Mouse (Mus musculus) MEL (cell line): ENCODE results near the gene Klf13. TPM values are rescaled to one million over a fixed set of nuclear protein-coding genes. Genes with fewer than 3 reads are reported as not detected.
A peak's percentile ranks its signal among the peaks of the same experiment; 100 is the strongest.

Experiments used
- DNase-seq: peaks from one replicate; pipeline ENCODE4 v3.0.0; 2011; ENCODE audit warnings: low read depth, low spot score
- H3K27ac ChIP-seq: 2 replicates; pipeline ENCODE4 v1.5.1; 2012; ENCODE audit warnings: low read depth, mild to moderate bottlenecking, control low read depth, low read length, moderate library complexity; ENCODE audit not compliant: control insufficient read depth
- H3K27me3 ChIP-seq, 2 experiments: fragments of 150-350 bp in 1 of 2; sonication (generic) in 1 of 2; 2 replicates each; pipeline ENCODE4 v1.6.1; 2012; ENCODE audit warnings: low read length in 2 of 2, mild to moderate bottlenecking in 2 of 2, improper control_type of control experiment in 1 of 2, moderate library complexity in 1 of 2; ENCODE audit not compliant: insufficient read depth in 2 of 2, control insufficient read depth in 1 of 2
- H3K36me3 ChIP-seq, 2 experiments: 2 replicates each; pipeline ENCODE4 v1.6.1; 2012 to 2014; ENCODE audit warnings: low read length in 2 of 2, improper control_type of control experiment in 1 of 2, inconsistent platforms in 1 of 2, mild to moderate bottlenecking in 1 of 2; ENCODE audit not compliant: insufficient read depth in 2 of 2, control insufficient read depth in 1 of 2
- H3K4me1 ChIP-seq, 2 experiments: fragments of 150-350 bp in 1 of 2; sonication (generic) in 1 of 2; 2 replicates each; pipeline ENCODE4 v1.6.1; 2012; ENCODE audit warnings: low read length in 2 of 2, improper control_type of control experiment in 1 of 2, mild to moderate bottlenecking in 1 of 2; ENCODE audit not compliant: insufficient read depth in 2 of 2, control insufficient read depth in 1 of 2
- H3K4me3 ChIP-seq, 2 experiments: fragments of 150-350 bp in 1 of 2; sonication (generic) in 1 of 2; 2 replicates each; pipeline ENCODE4 v1.5.1; 2012; ENCODE audit warnings: low read depth in 2 of 2, low read length in 2 of 2, mild to moderate bottlenecking in 2 of 2, moderate library complexity in 2 of 2, control low read depth in 1 of 2, improper control_type of control experiment in 1 of 2; ENCODE audit not compliant: control insufficient read depth in 1 of 2, insufficient read depth in 1 of 2
- H3K79me2 ChIP-seq: 2 replicates; pipeline ENCODE4 v1.6.1; 2012; ENCODE audit warnings: mild to moderate bottlenecking, low read length, moderate library complexity; ENCODE audit not compliant: control insufficient read depth, poor library complexity, insufficient read depth
- H3K9ac ChIP-seq: 2 replicates; pipeline ENCODE4 v1.6.1; 2012; ENCODE audit warnings: low read depth, mild to moderate bottlenecking, control low read depth, low read length, moderate library complexity; ENCODE audit not compliant: control insufficient read depth, poor library complexity, severe bottlenecking
- H3K9me3 ChIP-seq: fragments of 150-350 bp; sonication (generic); replicated peaks from 2 replicates; pipeline ENCODE4 v1.6.1; 2012; ENCODE audit warnings: mild to moderate bottlenecking, low read length, improper control_type of control experiment, moderate library complexity; ENCODE audit not compliant: insufficient read depth
- CHD2 ChIP-seq: IDR thresholded peaks from 2 replicates; pipeline ENCODE4 v1.6.1; 2011; ENCODE audit warnings: low read length, improper control_type of control experiment
- CTCF ChIP-seq, 3 experiments: IDR thresholded peaks in 2 of 3; conservative IDR thresholded peaks in 1 of 3; 2 replicates each; pipeline ENCODE4 v1.5.1; 2011 to 2012; ENCODE audit warnings: low read length in 3 of 3, low read depth in 2 of 3, mild to moderate bottlenecking in 2 of 3, improper control_type of control experiment in 1 of 3, inconsistent platforms in 1 of 3, mixed read lengths in 1 of 3, moderate library complexity in 1 of 3; ENCODE audit not compliant: control insufficient read depth in 1 of 3, insufficient read depth in 1 of 3, poor library complexity in 1 of 3, severe bottlenecking in 1 of 3
- E2F4 ChIP-seq: IDR thresholded peaks from 2 replicates; pipeline ENCODE4 v1.6.1; 2011; ENCODE audit warnings: low read depth, low read length, improper control_type of control experiment, borderline replicate concordance
- EP300 ChIP-seq, 2 experiments: IDR thresholded peaks; 2 replicates each; pipeline ENCODE4 v1.6.1; 2011; ENCODE audit warnings: improper control_type of control experiment in 2 of 2, low read length in 2 of 2, low read depth in 1 of 2, mild to moderate bottlenecking in 1 of 2
- GABPA ChIP-seq: IDR thresholded peaks from 2 replicates; pipeline ENCODE4 v1.6.1; 2012; ENCODE audit warnings: low read depth, mild to moderate bottlenecking, inconsistent platforms, low read length, improper control_type of control experiment, moderate library complexity
- HCFC1 ChIP-seq: IDR thresholded peaks from 2 replicates; pipeline ENCODE4 v1.6.1; 2012; ENCODE audit warnings: low read depth, mild to moderate bottlenecking, inconsistent platforms, low read length, improper control_type of control experiment, moderate library complexity
- MAFK ChIP-seq: IDR thresholded peaks from 2 replicates; pipeline ENCODE4 v1.6.1; 2011; ENCODE audit warnings: low read depth, mild to moderate bottlenecking, low read length, improper control_type of control experiment, borderline replicate concordance
- MAZ ChIP-seq: IDR thresholded peaks from 2 replicates; pipeline ENCODE4 v1.6.1; 2012; ENCODE audit warnings: low read depth, mild to moderate bottlenecking, inconsistent platforms, low read length, improper control_type of control experiment
- MEF2A ChIP-seq: IDR thresholded peaks from 2 replicates; pipeline ENCODE4 v1.6.1; 2014; ENCODE audit warnings: low read depth, mild to moderate bottlenecking, inconsistent platforms, low read length, improper control_type of control experiment; ENCODE audit not compliant: poor library complexity, insufficient replicate concordance, severe bottlenecking; ENCODE audit errors: extremely low read depth
- MYB ChIP-seq: IDR thresholded peaks from 2 replicates; pipeline ENCODE4 v1.6.1; 2011; ENCODE audit warnings: mild to moderate bottlenecking, low read depth, low read length, improper control_type of control experiment
- NELFE ChIP-seq: IDR thresholded peaks from 2 replicates; pipeline ENCODE4 v1.6.1; 2011; ENCODE audit warnings: low read depth, low read length, improper control_type of control experiment
- NRF1 ChIP-seq: IDR thresholded peaks from 2 replicates; pipeline ENCODE4 v1.6.1; 2014; ENCODE audit warnings: low read depth, mild to moderate bottlenecking, inconsistent platforms, low read length, improper control_type of control experiment, moderate library complexity; ENCODE audit not compliant: poor library complexity, insufficient read depth, severe bottlenecking
- POLR2A ChIP-seq, 2 experiments: IDR thresholded peaks; 2 replicates each; pipeline ENCODE4 v1.6.1; 2011 to 2012; ENCODE audit warnings: low read length in 2 of 2, mild to moderate bottlenecking in 2 of 2, control low read depth in 1 of 2, improper control_type of control experiment in 1 of 2, low read depth in 1 of 2, moderate library complexity in 1 of 2; ENCODE audit not compliant: control insufficient read depth in 1 of 2, insufficient read depth in 1 of 2, poor library complexity in 1 of 2
- POLR2AphosphoS5 ChIP-seq: IDR thresholded peaks from 2 replicates; pipeline ENCODE4 v1.6.1; 2012; ENCODE audit warnings: low read depth, borderline replicate concordance, mild to moderate bottlenecking, inconsistent platforms, low read length, moderate library complexity, mixed read lengths
- SIN3A ChIP-seq: IDR thresholded peaks from 2 replicates; pipeline ENCODE4 v1.6.1; 2012; ENCODE audit warnings: low read length, improper control_type of control experiment, inconsistent platforms
- SMC3 ChIP-seq: IDR thresholded peaks from 2 replicates; pipeline ENCODE4 v1.6.1; 2011; ENCODE audit warnings: low read depth, low read length, improper control_type of control experiment
- TAL1 ChIP-seq: IDR thresholded peaks from 2 replicates; pipeline ENCODE4 v1.6.1; 2012; ENCODE audit warnings: mild to moderate bottlenecking, inconsistent platforms, low read length, moderate library complexity, mixed read lengths
- TBP ChIP-seq: IDR thresholded peaks from 2 replicates; pipeline ENCODE4 v1.8.0; 2011; ENCODE audit warnings: low read depth, low read length, improper control_type of control experiment
- UBTF ChIP-seq: IDR thresholded peaks from 2 replicates; pipeline ENCODE4 v1.6.1; 2012; ENCODE audit warnings: low read depth, mild to moderate bottlenecking, inconsistent platforms, low read length, improper control_type of control experiment, moderate library complexity, borderline replicate concordance; ENCODE audit not compliant: insufficient read depth
- USF2 ChIP-seq, 2 experiments: IDR thresholded peaks; 2 replicates each; pipeline ENCODE4 v1.6.1; 2011 to 2012; ENCODE audit warnings: improper control_type of control experiment in 2 of 2, low read length in 2 of 2, borderline replicate concordance in 1 of 2, inconsistent platforms in 1 of 2, low read depth in 1 of 2, mild to moderate bottlenecking in 1 of 2; ENCODE audit not compliant: insufficient read depth in 1 of 2
- ZMIZ1 ChIP-seq: IDR thresholded peaks from 2 replicates; pipeline ENCODE4 v1.6.1; 2012; ENCODE audit warnings: low read depth, mild to moderate bottlenecking, inconsistent platforms, low read length, improper control_type of control experiment, moderate library complexity
- polyA plus RNA-seq, 2 experiments: library from polyadenylated mRNA; stranded (reverse) in 1 of 2; unstranded in 1 of 2; fragments of >175 nt in 1 of 2; fragments of >200 nt in 1 of 2; gene quantifications; 2 replicates each; pipeline versions ENCODE4 v1.2.1 to v1.2.4; 2012; ENCODE audit warnings: low replicate concordance in 2 of 2, low read depth in 1 of 2; ENCODE audit not compliant: insufficient read length in 2 of 2, insufficient read depth in 1 of 2, missing spikeins in 1 of 2
- total RNA-seq: library from RNA; depleted of rRNA; stranded (reverse); fragments of 300-350 nt; gene quantifications from 2 replicates; pipeline ENCODE4 v1.2.3, GENCODE M21; 2012

Gene Klf13
- total and polyA plus RNA-seq, 3 experiments, result 21.6 to 118 (median 26.9) TPM

DNA sequence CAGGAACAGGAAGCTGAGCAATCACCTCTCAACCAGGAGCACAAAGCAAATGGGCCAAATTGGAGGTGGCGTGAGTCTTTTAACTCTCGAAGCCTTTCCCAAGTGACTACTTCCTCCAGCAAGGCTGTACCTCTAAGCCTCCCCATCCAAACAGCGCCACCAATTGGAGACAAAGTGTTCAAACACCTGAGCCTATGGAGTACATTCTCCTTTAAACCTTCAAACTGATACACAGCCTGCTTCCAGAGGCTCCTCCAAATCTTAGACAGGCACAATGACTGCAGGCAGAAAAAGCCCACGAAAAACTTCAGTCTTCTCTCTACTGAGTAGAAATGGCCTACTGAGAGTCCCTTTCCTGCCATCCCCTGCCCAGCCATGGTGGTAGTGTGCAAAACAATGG, 38.9 kb upstream of the Klf13 start:
- no peaks in the 10 kb centered on the region for H3K9me3 ChIP-seq
- H3K79me2 ChIP-seq, result no peaks in the 10 kb centered on the region
- H3K36me3 ChIP-seq, result peaks cover 0 to 8% of the 10 kb centered on the region in 2 experiments; a peak in 2 of 4 replicates
- H3K4me1 ChIP-seq, result peaks cover 6 to 10% of the 10 kb centered on the region in 2 experiments
- no peak overlapping the region for H3K4me3 ChIP-seq
- no peak overlapping the region for H3K9ac ChIP-seq
- TF ChIP-seq HCFC1 (no peak), MAFK (no peak), POLR2A (IDR thresholded peaks at IDR 0.05; ENCODE audit: control insufficient read depth in 1 of 2, insufficient read depth in 1 of 2, low read depth in 1 of 2, low read length in 2 of 2, poor library complexity in 1 of 2) (no peak), SIN3A (no peak), UBTF (no peak), CTCF (IDR thresholded peaks at IDR 0.05 in 2 of 3, conservative IDR thresholded peaks at IDR 0.05 in 1 of 3; ENCODE audit: control insufficient read depth in 1 of 3, insufficient read depth in 1 of 3, low read depth in 2 of 3, low read length in 3 of 3, poor library complexity in 1 of 3, severe bottlenecking in 1 of 3) (peak in 1 of 3 experiments; percentile 9; a peak in 1 of 6 replicates), POLR2AphosphoS5 (no peak), TAL1 (no peak), CHD2 (no peak)
- H3K27ac ChIP-seq, result no peak overlapping the region
- H3K27me3 ChIP-seq, result no peaks in the 10 kb centered on the region
- DNase-seq, result no peak

DNA sequence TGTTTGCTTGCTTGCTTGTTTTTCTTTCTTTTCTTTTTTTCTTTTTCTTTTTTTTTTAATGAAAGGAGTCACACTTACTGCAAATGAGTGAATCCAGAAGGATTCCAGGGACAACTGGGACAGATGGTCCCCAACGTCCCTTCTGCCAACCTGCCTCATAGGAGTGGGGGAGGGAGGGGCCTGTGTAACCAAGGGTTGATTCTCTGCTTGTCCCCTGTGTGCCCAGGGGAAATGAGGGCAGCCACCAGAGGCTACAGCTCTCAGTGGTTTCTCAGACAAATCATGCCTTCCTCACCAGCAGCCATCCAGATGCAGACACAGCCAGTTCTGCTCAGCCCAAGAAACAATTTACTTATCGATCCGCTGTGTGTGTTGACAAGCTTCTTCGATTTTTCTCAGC, 32.3 kb upstream of the Klf13 start:
- H3K36me3 ChIP-seq, result peaks cover 0 to 7% of the 10 kb centered on the region in 2 experiments; a peak in 2 of 4 replicates
- no peak overlapping the region for H3K9ac ChIP-seq
- H3K79me2 ChIP-seq, result no peaks in the 10 kb centered on the region
- no peak overlapping the region for H3K4me3 ChIP-seq
- no peak for DNase-seq
- no peak overlapping the region for H3K27ac ChIP-seq
- peaks cover 6 to 7% of the 10 kb centered on the region in 2 experiments for H3K4me1 ChIP-seq
- TF ChIP-seq UBTF, result no peak
- TF ChIP-seq USF2 (IDR thresholded peaks at IDR 0.05; ENCODE audit: borderline replicate concordance in 1 of 2, insufficient read depth in 1 of 2, low read depth in 1 of 2, low read length in 2 of 2), result no peak
- no peak for TF ChIP-seq TBP
- no peak for TF ChIP-seq MAZ
- no peak for TF ChIP-seq MEF2A
- no peak for TF ChIP-seq MYB
- TF ChIP-seq NRF1, result no peak
- TF ChIP-seq SMC3, result no peak
- no peak for TF ChIP-seq GABPA
- TF ChIP-seq ZMIZ1, result no peak
- TF ChIP-seq EP300 (IDR thresholded peaks at IDR 0.05; ENCODE audit: low read depth in 1 of 2, low read length in 2 of 2), result no peak
- no peak for TF ChIP-seq NELFE
- no peak for TF ChIP-seq E2F4
- H3K9me3 ChIP-seq, result no peaks in the 10 kb centered on the region
- no peaks in the 10 kb centered on the region for H3K27me3 ChIP-seq
